Mouse (Mus musculus) liver, postnatal 0 days (tissue): ENCODE data around the gene Ccr5. TPM values are rescaled to one million over a fixed set of nuclear protein-coding genes. Genes with fewer than 3 reads are reported as not detected.

ENCODE experiments used
- ATAC-seq: fragments of 200-750 bp; cut with Nextera tagmentation; 2 replicates; pipeline ENCODE4 v1.8.0; 2017; ENCODE audit warnings: mild to moderate bottlenecking, moderate library complexity
- DNase-seq: peaks from one replicate; pipeline ENCODE4 v3.0.0-alpha.2; 2016
- H3K27ac ChIP-seq: fragments of 300-500 bp; sonication (generic); 2 replicates; pipeline ENCODE4 v1.5.1; 2014; ENCODE audit warnings: antibody characterized with exemption, moderate library complexity, mild to moderate bottlenecking, low read depth
- H3K27me3 ChIP-seq: fragments of 300-500 bp; sonication (generic); 2 replicates; pipeline ENCODE4 v1.6.1; 2014; ENCODE audit warnings: low read length, control low read depth, mixed read lengths; ENCODE audit not compliant: insufficient read depth
- H3K36me3 ChIP-seq: fragments of 300-500 bp; sonication (generic); replicated peaks from 2 replicates; pipeline ENCODE4 v1.6.1; 2014; ENCODE audit warnings: mild to moderate bottlenecking, control low read depth, low read length, moderate library complexity, mixed read lengths; ENCODE audit not compliant: insufficient read depth
- H3K4me1 ChIP-seq: fragments of 300-500 bp; sonication (generic); 2 replicates; pipeline ENCODE4 v1.6.1; 2014; ENCODE audit warnings: antibody characterized with exemption, mild to moderate bottlenecking, control low read depth; ENCODE audit not compliant: insufficient read depth
- H3K4me2 ChIP-seq: fragments of 300-500 bp; sonication (generic); 2 replicates; pipeline ENCODE4 v1.6.1; 2014; ENCODE audit warnings: low read depth, mild to moderate bottlenecking, low read length, moderate library complexity, mixed read lengths
- H3K4me3 ChIP-seq: fragments of 300-500 bp; sonication (generic); 2 replicates; pipeline ENCODE4 v1.5.1; 2014; ENCODE audit warnings: low read depth, low read length
- H3K9ac ChIP-seq: fragments of 300-500 bp; sonication (generic); replicated peaks from 2 replicates; pipeline ENCODE4 v1.6.1; 2014; ENCODE audit warnings: mild to moderate bottlenecking, moderate library complexity
- H3K9me3 ChIP-seq: fragments of 300-500 bp; sonication (generic); 2 replicates; pipeline ENCODE4 v1.6.1; 2016; ENCODE audit warnings: mild to moderate bottlenecking, control low read depth, low read length, mixed read lengths
- CTCF ChIP-seq: sonication (generic); IDR thresholded peaks from 2 replicates; pipeline ENCODE4 v1.5.1; 2016; ENCODE audit warnings: antibody characterized with exemption, low read depth
- EP300 ChIP-seq: IDR thresholded peaks from 2 replicates; pipeline ENCODE4 v1.6.1; 2016; ENCODE audit warnings: antibody characterized with exemption, low read depth, mild to moderate bottlenecking
- WGBS: fragments of 180-500 bp; shearing (Covaris S2); extraction: QIAGEN DNeasy Blood & Tissue Kit; methylation state at CpG from one replicate; pipeline ENCODE4 v1.1.7; 2014; ENCODE audit not compliant: insufficient replicate concordance; 5-methylcytosine and 5-hydroxymethylcytosine counted together
- polyA plus RNA-seq: library from polyadenylated mRNA; unstranded; fragments of >200 nt; fragmentation: Nextera tagmentation; extraction: Ambion mirVana; gene quantifications from 2 replicates; pipeline ENCODE4 v1.2.1, GENCODE M21; 2015

Ccr5 gene
- polyA plus RNA-seq, 1 experiment from 2014 or later: 4.7 TPM

DNA sequence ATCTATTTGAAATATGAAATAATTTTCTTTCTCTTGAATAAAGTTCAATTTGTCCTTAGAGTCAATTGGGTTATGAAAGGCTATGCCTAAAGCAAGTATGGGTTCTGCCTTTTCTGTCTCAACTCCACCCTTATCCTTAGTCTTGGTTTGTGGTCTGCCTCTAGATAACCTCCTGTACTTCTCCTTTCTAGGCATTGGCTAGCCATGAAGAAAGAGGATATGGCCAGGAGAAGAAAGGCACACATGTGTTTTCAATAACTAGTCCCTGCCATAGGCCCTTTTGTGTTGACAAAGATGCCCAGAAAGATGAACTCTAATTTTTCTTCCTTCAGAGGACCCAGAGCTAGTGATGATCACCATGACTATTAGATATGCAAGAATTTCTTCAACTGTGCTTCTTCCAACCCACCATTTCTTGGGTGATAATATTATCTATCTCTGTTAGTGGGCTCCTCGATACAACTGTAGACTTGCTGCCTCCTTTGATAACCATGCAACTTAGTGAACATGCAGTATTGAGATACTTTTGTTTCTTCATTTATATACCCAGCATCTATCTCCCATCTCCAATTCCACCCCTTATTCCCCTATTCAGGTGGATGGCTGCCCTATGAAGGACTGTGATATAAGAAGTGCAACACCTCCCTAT, 8.6 kb upstream of the Ccr5 start:
- peak; percentile 64 for ATAC-seq
- no peak for DNase-seq
- Histone ChIP-seq H3K27ac (no peak overlapping the region), H3K9ac (no peak overlapping the region), H3K27me3 (no peaks in the 10 kb centered on the region), H3K9me3 (no peaks in the 10 kb centered on the region), H3K36me3 (no peaks in the 10 kb centered on the region), H3K4me1 (peaks cover 10% of the 10 kb centered on the region; the same call in 1 of the 2 replicates), H3K4me3 (no peak overlapping the region), H3K4me2 (no peak overlapping the region)
- WGBS: 55% methylated on average over 1 of the region's 1 CpGs
- no peak for TF ChIP-seq CTCF
- TF ChIP-seq EP300: peak; percentile 90

DNA sequence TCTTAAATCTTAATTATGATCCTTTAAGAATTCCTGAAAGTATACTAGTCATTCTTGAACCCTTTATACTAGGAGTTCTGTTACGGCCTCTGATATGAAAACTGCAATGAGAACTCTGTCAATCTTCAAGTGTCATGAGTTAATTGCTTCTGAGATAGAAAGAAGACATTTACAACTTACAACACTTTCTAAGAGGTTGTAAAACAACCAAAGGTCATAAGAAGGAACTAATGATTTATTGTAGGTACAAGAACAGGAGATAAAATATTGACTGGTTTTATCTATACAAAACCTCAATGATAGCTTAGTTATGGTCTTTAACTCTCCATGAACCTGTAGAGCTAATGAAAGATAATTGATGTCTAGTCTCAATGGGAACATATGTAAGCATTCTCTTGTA, 7.6 kb upstream of the Ccr5 start:
- Histone ChIP-seq H3K4me1 (peaks cover 10% of the 10 kb centered on the region; the same call in 1 of the 2 replicates), H3K27ac (no peak overlapping the region), H3K4me3 (no peak overlapping the region), H3K9me3 (no peaks in the 10 kb centered on the region), H3K4me2 (no peak overlapping the region), H3K9ac (no peak overlapping the region), H3K27me3 (no peaks in the 10 kb centered on the region), H3K36me3 (no peaks in the 10 kb centered on the region)
- WGBS: 85% methylated on average over 1 of the region's 1 CpGs
- no peak for DNase-seq
- ATAC-seq: no peak
- TF ChIP-seq CTCF: no peak

DNA sequence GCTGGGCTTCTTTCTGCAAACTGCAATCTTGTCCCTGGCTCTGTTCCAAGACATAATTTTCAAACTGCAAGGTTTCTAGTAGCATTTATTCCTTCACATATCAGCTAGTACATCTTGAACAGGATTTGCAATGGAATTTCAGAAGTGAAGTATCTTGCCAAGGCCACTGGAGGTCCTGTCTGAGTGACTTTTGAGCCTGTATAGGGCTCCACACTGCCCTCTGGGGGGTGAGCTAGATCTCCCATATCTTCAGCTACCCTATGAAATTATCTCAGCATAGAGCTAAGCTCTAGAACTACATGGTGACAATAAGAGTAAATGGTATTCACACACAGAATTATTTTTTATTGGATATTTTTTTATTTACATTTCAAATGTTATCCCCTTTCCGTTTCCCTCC, 2.9 kb upstream of the Ccr5 start:
- no peak for ATAC-seq
- no peaks in the 10 kb centered on the region for H3K4me1 ChIP-seq
- H3K27me3 ChIP-seq: no peaks in the 10 kb centered on the region
- H3K9ac ChIP-seq: no peak overlapping the region
- DNase-seq: peak; percentile 66
- no peaks in the 10 kb centered on the region for H3K9me3 ChIP-seq
- TF ChIP-seq CTCF: peak; percentile 84
- no peak for TF ChIP-seq EP300
- H3K27ac ChIP-seq: no peak overlapping the region
- WGBS: 75% methylated on average over 1 of the region's 1 CpGs
- no peaks in the 10 kb centered on the region for H3K36me3 ChIP-seq
- no peak overlapping the region for H3K4me3 ChIP-seq
- no peak overlapping the region for H3K4me2 ChIP-seq

DNA sequence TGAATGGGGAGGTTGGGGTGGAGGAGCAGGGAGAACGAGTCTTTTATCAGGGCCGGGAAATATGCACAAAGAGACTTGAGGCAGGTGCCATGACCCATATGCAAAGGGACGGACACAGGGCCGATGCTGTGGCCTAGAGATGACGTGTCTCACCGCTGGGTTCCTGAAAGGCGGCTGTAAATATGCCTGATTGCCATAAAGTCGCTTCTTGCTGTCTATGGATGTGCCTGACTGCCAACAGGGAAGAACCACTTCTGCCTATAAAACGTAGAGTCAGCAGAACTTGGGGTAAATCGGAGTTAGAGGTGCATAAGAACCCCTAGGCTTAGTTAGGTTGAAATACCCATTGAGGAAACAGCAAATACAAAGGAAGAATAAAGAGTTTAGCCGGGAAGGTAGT, 4.2 kb downstream of the Ccr5 start:
- H3K4me2 ChIP-seq: no peak overlapping the region
- WGBS: 71% methylated on average over 11 of the region's 11 CpGs
- H3K27me3 ChIP-seq: no peaks in the 10 kb centered on the region
- no peaks in the 10 kb centered on the region for H3K9me3 ChIP-seq
- H3K36me3 ChIP-seq: no peaks in the 10 kb centered on the region
- DNase-seq (peak; percentile 16), ATAC-seq (peak; percentile 32; the same call in 1 of the 2 replicates)
- TF ChIP-seq CTCF (no peak), EP300 (no peak)
- H3K9ac ChIP-seq: no peak overlapping the region
- H3K4me3 ChIP-seq: no peak overlapping the region
- H3K27ac ChIP-seq: peak overlapping the region; percentile 72; the same call in 1 of the 2 replicates
- H3K4me1 ChIP-seq: no peaks in the 10 kb centered on the region

DNA sequence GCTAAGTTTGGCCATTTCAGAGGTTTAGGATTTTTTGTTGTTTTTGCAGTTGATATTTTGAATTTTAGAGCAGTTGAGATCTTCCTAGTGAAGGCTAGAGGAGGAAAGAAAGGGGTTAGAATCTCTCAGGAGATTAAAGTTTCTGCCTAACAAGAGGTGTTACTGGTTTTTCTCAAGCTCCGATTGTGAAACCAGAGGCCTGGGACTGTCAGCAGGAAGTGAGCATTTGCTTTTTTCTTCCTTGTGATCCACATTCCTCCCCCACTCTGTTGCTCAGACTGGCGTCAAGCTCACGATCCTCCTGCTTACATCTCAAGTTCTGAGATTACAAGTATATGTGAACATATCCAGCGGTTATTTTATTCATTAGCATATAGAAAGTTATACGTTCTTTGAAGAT, 5.0 kb downstream of the Ccr5 start:
- ATAC-seq (no peak), DNase-seq (no peak)
- Histone ChIP-seq H3K4me1 (no peaks in the 10 kb centered on the region), H3K27ac (peak overlapping the region; percentile 72), H3K36me3 (no peaks in the 10 kb centered on the region), H3K27me3 (no peaks in the 10 kb centered on the region), H3K9ac (no peak overlapping the region), H3K4me3 (no peak overlapping the region), H3K9me3 (no peaks in the 10 kb centered on the region), H3K4me2 (no peak overlapping the region)
- TF ChIP-seq EP300 (no peak), CTCF (no peak)
- 30% methylated on average over 5 of the region's 5 CpGs for WGBS

DNA sequence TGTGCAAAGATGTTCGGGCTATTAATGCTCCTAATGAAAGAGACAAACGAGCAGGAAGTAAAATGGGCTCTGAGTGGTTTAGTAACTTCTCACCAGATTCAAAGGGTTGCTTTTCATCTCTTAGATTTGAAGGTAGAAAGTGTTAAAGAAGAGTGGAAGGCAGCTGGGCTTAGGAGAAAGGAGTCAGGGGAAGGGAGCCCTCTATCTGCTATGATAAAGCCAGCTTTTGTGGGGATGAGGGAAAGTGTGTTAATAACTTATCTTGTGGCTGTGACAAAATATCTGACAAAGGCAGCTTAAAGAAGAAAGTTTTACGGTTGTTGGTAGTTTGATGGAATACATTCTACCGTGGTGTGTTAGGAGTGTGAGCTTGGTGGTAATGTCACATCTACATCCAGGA, 6.1 kb downstream of the Ccr5 start:
- 25% methylated on average over 4 of the region's 4 CpGs for WGBS
- DNase-seq: no peak
- H3K4me1 ChIP-seq: no peaks in the 10 kb centered on the region
- H3K9me3 ChIP-seq: no peaks in the 10 kb centered on the region
- no peaks in the 10 kb centered on the region for H3K27me3 ChIP-seq
- TF ChIP-seq EP300 (no peak), CTCF (no peak)
- H3K9ac ChIP-seq: no peak overlapping the region
- H3K36me3 ChIP-seq: no peaks in the 10 kb centered on the region
- no peak overlapping the region for H3K4me3 ChIP-seq
- no peak for ATAC-seq
- H3K27ac ChIP-seq: no peak overlapping the region
- H3K4me2 ChIP-seq: no peak overlapping the region
